Mouse (Mus musculus) MEL (cell line): ENCODE results near the gene Gm4131. TPM values are rescaled to one million over a fixed set of nuclear protein-coding genes. Genes with fewer than 3 reads are reported as not detected.

Source experiments
- DNase-seq: peaks from one replicate; pipeline ENCODE4 v3.0.0; 2011; ENCODE audit warnings: low read depth, low spot score
- H3K27ac ChIP-seq: 2 replicates; pipeline ENCODE4 v1.5.1; 2012; ENCODE audit warnings: low read depth, mild to moderate bottlenecking, control low read depth, low read length, moderate library complexity; ENCODE audit not compliant: control insufficient read depth
- H3K27me3 ChIP-seq, 2 experiments: fragments of 150-350 bp in 1 of 2; sonication (generic) in 1 of 2; 2 replicates each; pipeline ENCODE4 v1.6.1; 2012; ENCODE audit warnings: low read length in 2 of 2, mild to moderate bottlenecking in 2 of 2, improper control_type of control experiment in 1 of 2, moderate library complexity in 1 of 2; ENCODE audit not compliant: insufficient read depth in 2 of 2, control insufficient read depth in 1 of 2
- H3K36me3 ChIP-seq, 2 experiments: 2 replicates each; pipeline ENCODE4 v1.6.1; 2012 to 2014; ENCODE audit warnings: low read length in 2 of 2, improper control_type of control experiment in 1 of 2, inconsistent platforms in 1 of 2, mild to moderate bottlenecking in 1 of 2; ENCODE audit not compliant: insufficient read depth in 2 of 2, control insufficient read depth in 1 of 2
- H3K4me1 ChIP-seq, 2 experiments: fragments of 150-350 bp in 1 of 2; sonication (generic) in 1 of 2; 2 replicates each; pipeline ENCODE4 v1.6.1; 2012; ENCODE audit warnings: low read length in 2 of 2, improper control_type of control experiment in 1 of 2, mild to moderate bottlenecking in 1 of 2; ENCODE audit not compliant: insufficient read depth in 2 of 2, control insufficient read depth in 1 of 2
- H3K4me3 ChIP-seq, 2 experiments: fragments of 150-350 bp in 1 of 2; sonication (generic) in 1 of 2; 2 replicates each; pipeline ENCODE4 v1.5.1; 2012; ENCODE audit warnings: low read depth in 2 of 2, low read length in 2 of 2, mild to moderate bottlenecking in 2 of 2, moderate library complexity in 2 of 2, control low read depth in 1 of 2, improper control_type of control experiment in 1 of 2; ENCODE audit not compliant: control insufficient read depth in 1 of 2, insufficient read depth in 1 of 2
- H3K79me2 ChIP-seq: 2 replicates; pipeline ENCODE4 v1.6.1; 2012; ENCODE audit warnings: mild to moderate bottlenecking, low read length, moderate library complexity; ENCODE audit not compliant: control insufficient read depth, poor library complexity, insufficient read depth
- H3K9ac ChIP-seq: 2 replicates; pipeline ENCODE4 v1.6.1; 2012; ENCODE audit warnings: low read depth, mild to moderate bottlenecking, control low read depth, low read length, moderate library complexity; ENCODE audit not compliant: control insufficient read depth, poor library complexity, severe bottlenecking
- H3K9me3 ChIP-seq: fragments of 150-350 bp; sonication (generic); replicated peaks from 2 replicates; pipeline ENCODE4 v1.6.1; 2012; ENCODE audit warnings: mild to moderate bottlenecking, low read length, improper control_type of control experiment, moderate library complexity; ENCODE audit not compliant: insufficient read depth
- CHD1 ChIP-seq: IDR thresholded peaks from 2 replicates; pipeline ENCODE4 v1.6.1; 2012; ENCODE audit warnings: low read depth, mild to moderate bottlenecking, inconsistent platforms, low read length, improper control_type of control experiment
- CTCF ChIP-seq, 3 experiments: IDR thresholded peaks in 2 of 3; conservative IDR thresholded peaks in 1 of 3; 2 replicates each; pipeline ENCODE4 v1.5.1; 2011 to 2012; ENCODE audit warnings: low read length in 3 of 3, low read depth in 2 of 3, mild to moderate bottlenecking in 2 of 3, improper control_type of control experiment in 1 of 3, inconsistent platforms in 1 of 3, mixed read lengths in 1 of 3, moderate library complexity in 1 of 3; ENCODE audit not compliant: control insufficient read depth in 1 of 3, insufficient read depth in 1 of 3, poor library complexity in 1 of 3, severe bottlenecking in 1 of 3
- ELF1 ChIP-seq: IDR thresholded peaks from 2 replicates; pipeline ENCODE4 v1.6.1; 2014; ENCODE audit warnings: low read depth, mild to moderate bottlenecking, inconsistent platforms, low read length, improper control_type of control experiment, moderate library complexity
- EP300 ChIP-seq, 2 experiments: IDR thresholded peaks; 2 replicates each; pipeline ENCODE4 v1.6.1; 2011; ENCODE audit warnings: improper control_type of control experiment in 2 of 2, low read length in 2 of 2, low read depth in 1 of 2, mild to moderate bottlenecking in 1 of 2
- ETS1 ChIP-seq: IDR thresholded peaks from 2 replicates; pipeline ENCODE4 v1.6.1; 2012; ENCODE audit warnings: low read depth, mild to moderate bottlenecking, inconsistent platforms, low read length, improper control_type of control experiment, moderate library complexity
- GABPA ChIP-seq: IDR thresholded peaks from 2 replicates; pipeline ENCODE4 v1.6.1; 2012; ENCODE audit warnings: low read depth, mild to moderate bottlenecking, inconsistent platforms, low read length, improper control_type of control experiment, moderate library complexity
- GATA1 ChIP-seq: IDR thresholded peaks from 2 replicates; pipeline ENCODE4 v1.6.1; 2011; ENCODE audit warnings: low read depth, low read length, improper control_type of control experiment
- HCFC1 ChIP-seq: IDR thresholded peaks from 2 replicates; pipeline ENCODE4 v1.6.1; 2012; ENCODE audit warnings: low read depth, mild to moderate bottlenecking, inconsistent platforms, low read length, improper control_type of control experiment, moderate library complexity
- MYB ChIP-seq: IDR thresholded peaks from 2 replicates; pipeline ENCODE4 v1.6.1; 2011; ENCODE audit warnings: mild to moderate bottlenecking, low read depth, low read length, improper control_type of control experiment
- NRF1 ChIP-seq: IDR thresholded peaks from 2 replicates; pipeline ENCODE4 v1.6.1; 2014; ENCODE audit warnings: low read depth, mild to moderate bottlenecking, inconsistent platforms, low read length, improper control_type of control experiment, moderate library complexity; ENCODE audit not compliant: poor library complexity, insufficient read depth, severe bottlenecking
- POLR2AphosphoS2 ChIP-seq: IDR thresholded peaks from 2 replicates; pipeline ENCODE4 v1.6.1; 2011; ENCODE audit warnings: low read length, improper control_type of control experiment
- RCOR1 ChIP-seq: IDR thresholded peaks from 2 replicates; pipeline ENCODE4 v1.6.1; 2012; ENCODE audit warnings: low read depth, mild to moderate bottlenecking, inconsistent platforms, low read length, improper control_type of control experiment
- ZMIZ1 ChIP-seq: IDR thresholded peaks from 2 replicates; pipeline ENCODE4 v1.6.1; 2012; ENCODE audit warnings: low read depth, mild to moderate bottlenecking, inconsistent platforms, low read length, improper control_type of control experiment, moderate library complexity
- polyA plus RNA-seq, 2 experiments: library from polyadenylated mRNA; stranded (reverse) in 1 of 2; unstranded in 1 of 2; fragments of >175 nt in 1 of 2; fragments of >200 nt in 1 of 2; gene quantifications; 2 replicates each; pipeline versions ENCODE4 v1.2.1 to v1.2.4; 2012; ENCODE audit warnings: low replicate concordance in 2 of 2, low read depth in 1 of 2; ENCODE audit not compliant: insufficient read length in 2 of 2, insufficient read depth in 1 of 2, missing spikeins in 1 of 2
- total RNA-seq: library from RNA; depleted of rRNA; stranded (reverse); fragments of 300-350 nt; gene quantifications from 2 replicates; pipeline ENCODE4 v1.2.3, GENCODE M21; 2012

Gene Gm4131
- total and polyA plus RNA-seq, 3 experiments = not detected

- H3K9ac ChIP-seq = no peak overlapping the region
- no peak overlapping the region for H3K4me3 ChIP-seq
- H3K36me3 ChIP-seq = no peaks in the 10 kb centered on the region
- no peak overlapping the region for H3K27ac ChIP-seq
- DNase-seq = no peak
- H3K79me2 ChIP-seq = no peaks in the 10 kb centered on the region
- H3K27me3 ChIP-seq = no peaks in the 10 kb centered on the region
- no peaks in the 10 kb centered on the region for H3K9me3 ChIP-seq
- TF ChIP-seq ELF1 (no peak), GABPA (no peak)
- H3K4me1 ChIP-seq = no peaks in the 10 kb centered on the region
Observed at GRCm38 (mm10) chr14:62570299-62570698, 3.6 kb upstream of the Gm4131 start.

GRCm38 (mm10) chr14:62569463-62569862 lies 2.7 kb upstream of the Gm4131 start:
- H3K27ac ChIP-seq = no peak overlapping the region
- no peak for DNase-seq
- no peaks in the 10 kb centered on the region for H3K9me3 ChIP-seq
- no peaks in the 10 kb centered on the region for H3K4me1 ChIP-seq
- no peak overlapping the region for H3K4me3 ChIP-seq
- no peaks in the 10 kb centered on the region for H3K27me3 ChIP-seq
- H3K36me3 ChIP-seq = no peaks in the 10 kb centered on the region
- no peaks in the 10 kb centered on the region for H3K79me2 ChIP-seq
- TF ChIP-seq RCOR1 (no peak), CTCF (IDR thresholded peaks at IDR 0.05 in 2 of 3, conservative IDR thresholded peaks at IDR 0.05 in 1 of 3; ENCODE audit: control insufficient read depth in 1 of 3, insufficient read depth in 1 of 3, low read depth in 2 of 3, low read length in 3 of 3, poor library complexity in 1 of 3, severe bottlenecking in 1 of 3) (no peak), HCFC1 (no peak), ZMIZ1 (no peak), GATA1 (no peak), ELF1 (no peak), NRF1 (no peak), CHD1 (no peak), MYB (no peak), POLR2AphosphoS2 (no peak)
- H3K9ac ChIP-seq = no peak overlapping the region

GRCm38 (mm10) chr14:62563679-62564078 lies 3.0 kb downstream of the Gm4131 start:
- Histone ChIP-seq H3K27ac (no peak overlapping the region), H3K36me3 (no peaks in the 10 kb centered on the region), H3K27me3 (no peaks in the 10 kb centered on the region), H3K79me2 (no peaks in the 10 kb centered on the region), H3K4me1 (no peaks in the 10 kb centered on the region), H3K9ac (no peak overlapping the region), H3K4me3 (no peak overlapping the region), H3K9me3 (no peaks in the 10 kb centered on the region)
- TF ChIP-seq GABPA (no peak), EP300 (IDR thresholded peaks at IDR 0.05; ENCODE audit: low read depth in 1 of 2, low read length in 2 of 2) (no peak), ETS1 (no peak), POLR2AphosphoS2 (no peak)
- no peak for DNase-seq
